Mouse (Mus musculus) lung, embryonic 15.5 days (tissue): Measurements from ENCODE around the gene Myo1d. TPM values are rescaled to one million over a fixed set of nuclear protein-coding genes. Genes with fewer than 3 reads are reported as not detected.
A peak's percentile ranks its signal among the peaks of the same experiment; 100 is the strongest.

Experiments
- ATAC-seq: fragments of 200-750 bp; cut with Nextera tagmentation; 2 replicates; pipeline ENCODE4 v1.8.0; 2017; ENCODE audit warnings: moderate number of reproducible peaks, borderline replicate concordance; ENCODE audit not compliant: low FRiP score, low TSS enrichment; ENCODE audit errors: extremely low read depth
- H3K27ac ChIP-seq: fragments of 300-500 bp; sonication (generic); 2 replicates; pipeline ENCODE4 v1.5.1; 2015; ENCODE audit warnings: moderate library complexity, mild to moderate bottlenecking, inconsistent platforms
- H3K27me3 ChIP-seq: fragments of 300-500 bp; sonication (generic); 2 replicates; pipeline ENCODE4 v1.6.1; 2015; ENCODE audit warnings: inconsistent platforms
- H3K36me3 ChIP-seq: fragments of 300-500 bp; sonication (generic); 2 replicates; pipeline ENCODE4 v1.6.1; 2015; ENCODE audit warnings: inconsistent platforms
- H3K4me1 ChIP-seq: fragments of 300-500 bp; sonication (generic); 2 replicates; pipeline ENCODE4 v1.6.1; 2015; ENCODE audit warnings: inconsistent platforms
- H3K4me2 ChIP-seq: fragments of 300-500 bp; sonication (generic); 2 replicates; pipeline ENCODE4 v1.6.1; 2015; ENCODE audit warnings: inconsistent platforms, mild to moderate bottlenecking, moderate library complexity
- H3K4me3 ChIP-seq: fragments of 300-500 bp; sonication (generic); 2 replicates; pipeline ENCODE4 v1.5.1; 2015; ENCODE audit warnings: mild to moderate bottlenecking, inconsistent platforms
- H3K9ac ChIP-seq: fragments of 300-500 bp; sonication (generic); 2 replicates; pipeline ENCODE4 v1.6.1; 2015; ENCODE audit warnings: inconsistent platforms
- H3K9me3 ChIP-seq: fragments of 300-500 bp; sonication (generic); 2 replicates; pipeline ENCODE4 v1.6.1; 2016; ENCODE audit warnings: inconsistent platforms
- WGBS: fragments of 180-500 bp; shearing (Covaris S2); methylation state at CpG from one replicate; pipeline ENCODE4 v1.1.7; 2015; 5-methylcytosine and 5-hydroxymethylcytosine counted together
- polyA plus RNA-seq: library from polyadenylated mRNA; unstranded; fragments of >200 nt; fragmentation: Nextera tagmentation; extraction: Ambion mirVana; gene quantifications from 2 replicates; pipeline ENCODE4 v1.2.1, GENCODE M21; 2015

The Myo1d gene
- polyA plus RNA-seq, 1 experiment from 2014 or later: 18.8 TPM

GRCm38 (mm10) chr11:80799979-80800378 lies 20.2 kb upstream of the Myo1d start:
- Histone ChIP-seq H3K27ac (no peak overlapping the region), H3K4me3 (no peak overlapping the region), H3K9me3 (no peaks in the 10 kb centered on the region), H3K4me1 (peaks cover 15% of the 10 kb centered on the region; the same call in 1 of the 2 replicates), H3K4me2 (no peak overlapping the region), H3K36me3 (no peaks in the 10 kb centered on the region), H3K9ac (no peak overlapping the region), H3K27me3 (no peaks in the 10 kb centered on the region)
- no peak for ATAC-seq
- WGBS: 30% methylated on average over 3 of the region's 3 CpGs

GRCm38 (mm10) chr11:80795431-80795830 lies 15.6 kb upstream of the Myo1d start:
- H3K36me3 ChIP-seq: no peaks in the 10 kb centered on the region
- H3K27ac ChIP-seq: no peak overlapping the region
- H3K4me2 ChIP-seq: no peak overlapping the region
- WGBS: 25% methylated on average over 8 of the region's 8 CpGs
- H3K9me3 ChIP-seq: no peaks in the 10 kb centered on the region
- H3K4me3 ChIP-seq: no peak overlapping the region
- no peak for ATAC-seq
- H3K9ac ChIP-seq: no peak overlapping the region
- peaks cover 7% of the 10 kb centered on the region; the same call in 1 of the 2 replicates for H3K4me1 ChIP-seq
- no peaks in the 10 kb centered on the region for H3K27me3 ChIP-seq

GRCm38 (mm10) chr11:80794290-80794689 lies 14.5 kb upstream of the Myo1d start:
- Histone ChIP-seq H3K9ac (no peak overlapping the region), H3K36me3 (no peaks in the 10 kb centered on the region), H3K4me3 (no peak overlapping the region), H3K4me2 (no peak overlapping the region), H3K9me3 (no peaks in the 10 kb centered on the region), H3K27ac (no peak overlapping the region), H3K27me3 (no peaks in the 10 kb centered on the region), H3K4me1 (peaks cover 7% of the 10 kb centered on the region; the same call in 1 of the 2 replicates)
- WGBS: 86% methylated on average over 4 of the region's 4 CpGs
- no peak for ATAC-seq

- 85% methylated on average over 4 of the region's 4 CpGs for WGBS
- Histone ChIP-seq H3K36me3 (no peaks in the 10 kb centered on the region), H3K9ac (no peak overlapping the region), H3K4me3 (no peak overlapping the region), H3K9me3 (no peaks in the 10 kb centered on the region), H3K4me2 (no peak overlapping the region), H3K27ac (no peak overlapping the region), H3K4me1 (peaks cover 7% of the 10 kb centered on the region; the same call in 1 of the 2 replicates), H3K27me3 (no peaks in the 10 kb centered on the region)
- no peak for ATAC-seq
Observed at GRCm38 (mm10) chr11:80793386-80793785, 13.6 kb upstream of the Myo1d start.

GRCm38 (mm10) chr11:80791677-80792432 lies 12.0 kb upstream of the Myo1d start:
- no peaks in the 10 kb centered on the region for H3K36me3 ChIP-seq
- no peak overlapping the region for H3K4me3 ChIP-seq
- H3K4me1 ChIP-seq: peaks cover 7% of the 10 kb centered on the region; the same call in 1 of the 2 replicates
- 36% methylated on average over 3 of the region's 3 CpGs for WGBS
- no peak for ATAC-seq
- H3K27ac ChIP-seq: no peak overlapping the region
- H3K27me3 ChIP-seq: no peaks in the 10 kb centered on the region
- H3K9me3 ChIP-seq: no peaks in the 10 kb centered on the region
- no peak overlapping the region for H3K9ac ChIP-seq
- no peak overlapping the region for H3K4me2 ChIP-seq

GRCm38 (mm10) chr11:80790413-80790812 lies 10.6 kb upstream of the Myo1d start:
- no peaks in the 10 kb centered on the region for H3K27me3 ChIP-seq
- 67% methylated on average over 3 of the region's 3 CpGs for WGBS

GRCm38 (mm10) chr11:80789647-80790240 lies 9.9 kb upstream of the Myo1d start:
- no peak overlapping the region for H3K4me3 ChIP-seq
- H3K4me2 ChIP-seq: no peak overlapping the region
- no peaks in the 10 kb centered on the region for H3K27me3 ChIP-seq
- H3K36me3 ChIP-seq: no peaks in the 10 kb centered on the region
- H3K4me1 ChIP-seq: no peaks in the 10 kb centered on the region
- H3K27ac ChIP-seq: no peak overlapping the region
- no peaks in the 10 kb centered on the region for H3K9me3 ChIP-seq
- no peak overlapping the region for H3K9ac ChIP-seq
- WGBS: 47% methylated on average over 7 of the region's 7 CpGs
- no peak for ATAC-seq

More at GRCm38 (mm10) chr11:80790413-80790812, 10.6 kb upstream of the Myo1d start:
- no peaks in the 10 kb centered on the region for H3K9me3 ChIP-seq
- no peak overlapping the region for H3K4me2 ChIP-seq
- peaks cover 2% of the 10 kb centered on the region; the same call in 1 of the 2 replicates for H3K4me1 ChIP-seq
- H3K27ac ChIP-seq: no peak overlapping the region
- no peak overlapping the region for H3K9ac ChIP-seq
- H3K36me3 ChIP-seq: no peaks in the 10 kb centered on the region
- no peak overlapping the region for H3K4me3 ChIP-seq
- ATAC-seq: no peak

- Histone ChIP-seq H3K36me3 (no peaks in the 10 kb centered on the region), H3K4me2 (no peak overlapping the region), H3K27ac (no peak overlapping the region), H3K9ac (no peak overlapping the region), H3K4me3 (no peak overlapping the region), H3K9me3 (no peaks in the 10 kb centered on the region), H3K4me1 (peaks cover 3% of the 10 kb centered on the region; the same call in 1 of the 2 replicates), H3K27me3 (no peaks in the 10 kb centered on the region)
- WGBS: 85% methylated on average over 5 of the region's 5 CpGs
- ATAC-seq: no peak
Observed at GRCm38 (mm10) chr11:80785672-80786071, 5.8 kb upstream of the Myo1d start.

GRCm38 (mm10) chr11:80784294-80784743 lies 4.5 kb upstream of the Myo1d start:
- H3K4me2 ChIP-seq: no peak overlapping the region
- no peak for ATAC-seq
- H3K4me1 ChIP-seq: peaks cover 3% of the 10 kb centered on the region; the same call in 1 of the 2 replicates
- peak overlapping the region; percentile 73 for H3K27ac ChIP-seq
- H3K4me3 ChIP-seq: no peak overlapping the region
- no peaks in the 10 kb centered on the region for H3K36me3 ChIP-seq
- no peaks in the 10 kb centered on the region for H3K9me3 ChIP-seq
- 18% methylated on average over 3 of the region's 3 CpGs for WGBS
- H3K9ac ChIP-seq: no peak overlapping the region
- no peaks in the 10 kb centered on the region for H3K27me3 ChIP-seq

GRCm38 (mm10) chr11:80783460-80783859 lies 3.6 kb upstream of the Myo1d start:
- Histone ChIP-seq H3K27ac (no peak overlapping the region), H3K27me3 (no peaks in the 10 kb centered on the region), H3K9ac (no peak overlapping the region), H3K4me3 (no peak overlapping the region), H3K4me2 (no peak overlapping the region), H3K9me3 (no peaks in the 10 kb centered on the region), H3K36me3 (no peaks in the 10 kb centered on the region), H3K4me1 (peaks cover 9% of the 10 kb centered on the region; the same call in 1 of the 2 replicates)
- 39% methylated on average over 7 of the region's 7 CpGs for WGBS
- no peak for ATAC-seq

GRCm38 (mm10) chr11:80781535-80781934 lies 1.7 kb upstream of the Myo1d start:
- 87% methylated on average over 2 of the region's 2 CpGs for WGBS
- Histone ChIP-seq H3K4me2 (no peak overlapping the region), H3K4me1 (peaks cover 9% of the 10 kb centered on the region; the same call in 1 of the 2 replicates), H3K27ac (no peak overlapping the region), H3K4me3 (no peak overlapping the region), H3K27me3 (no peaks in the 10 kb centered on the region), H3K9me3 (no peaks in the 10 kb centered on the region), H3K9ac (no peak overlapping the region), H3K36me3 (no peaks in the 10 kb centered on the region)
- no peak for ATAC-seq

- Histone ChIP-seq H3K27ac (peak overlapping the region; percentile 91; the same call in 1 of the 2 replicates), H3K4me3 (peak overlapping the region; percentile 73), H3K36me3 (no peaks in the 10 kb centered on the region), H3K4me2 (peak overlapping the region; percentile 73), H3K9ac (peak overlapping the region; percentile 65), H3K4me1 (peaks cover 10% of the 10 kb centered on the region; the same call in 1 of the 2 replicates), H3K27me3 (no peaks in the 10 kb centered on the region), H3K9me3 (no peaks in the 10 kb centered on the region)
- WGBS: 2% methylated on average over 18 of the region's 18 CpGs
- ATAC-seq: 0 out of 2 replicates have a peak, but pooled peaks have one; percentile 36
Observed at GRCm38 (mm10) chr11:80778916-80779526, 804 bp downstream of the Myo1d start.
